Mouse (Mus musculus) liver, embryonic 15.5 days (tissue): Measurements from ENCODE around the gene Phlda1. TPM values are rescaled to one million over a fixed set of nuclear protein-coding genes. Genes with fewer than 3 reads are reported as not detected.
A peak's percentile ranks its signal among the peaks of the same experiment; 100 is the strongest.

ENCODE experiments used
- ATAC-seq: fragments of 200-750 bp; cut with Nextera tagmentation; 2 replicates; pipeline ENCODE4 v1.8.0; 2017; ENCODE audit warnings: moderate number of reproducible peaks, mild to moderate bottlenecking, moderate library complexity; ENCODE audit not compliant: insufficient read depth
- H3K27ac ChIP-seq: fragments of 300-500 bp; sonication (generic); replicated peaks from 2 replicates; pipeline ENCODE4 v1.5.1; 2015; ENCODE audit warnings: mild to moderate bottlenecking, inconsistent platforms
- H3K27me3 ChIP-seq: fragments of 300-500 bp; sonication (generic); 2 replicates; pipeline ENCODE4 v1.6.1; 2015; ENCODE audit warnings: mild to moderate bottlenecking, inconsistent platforms
- H3K36me3 ChIP-seq: fragments of 300-500 bp; sonication (generic); replicated peaks from 2 replicates; pipeline ENCODE4 v1.6.1; 2015; ENCODE audit warnings: moderate library complexity, mild to moderate bottlenecking, inconsistent platforms
- H3K4me1 ChIP-seq: fragments of 300-500 bp; sonication (generic); replicated peaks from 2 replicates; pipeline ENCODE4 v1.6.1; 2015; ENCODE audit warnings: inconsistent platforms
- H3K4me2 ChIP-seq: fragments of 300-500 bp; sonication (generic); 2 replicates; pipeline ENCODE4 v1.6.1; 2015; ENCODE audit warnings: moderate library complexity, mild to moderate bottlenecking, inconsistent platforms
- H3K4me3 ChIP-seq: fragments of 300-500 bp; sonication (generic); replicated peaks from 2 replicates; pipeline ENCODE4 v1.5.1; 2015; ENCODE audit warnings: mild to moderate bottlenecking, inconsistent platforms
- H3K9ac ChIP-seq: fragments of 300-500 bp; sonication (generic); 2 replicates; pipeline ENCODE4 v1.6.1; 2015; ENCODE audit warnings: moderate library complexity, mild to moderate bottlenecking, inconsistent platforms
- H3K9me3 ChIP-seq: fragments of 300-500 bp; sonication (generic); replicated peaks from 2 replicates; pipeline ENCODE4 v1.6.1; 2016; ENCODE audit warnings: inconsistent platforms
- WGBS: fragments of 180-500 bp; shearing (Covaris S2); methylation state at CpG from one replicate; pipeline ENCODE4 v1.1.7; 2015; ENCODE audit warnings: mixed read lengths; ENCODE audit not compliant: insufficient replicate concordance; 5-methylcytosine and 5-hydroxymethylcytosine counted together
- polyA plus RNA-seq: library from polyadenylated mRNA; unstranded; fragments of >200 nt; fragmentation: Nextera tagmentation; extraction: Ambion mirVana; gene quantifications from 2 replicates; pipeline ENCODE4 v1.2.1, GENCODE M21; 2015

Phlda1 gene
- polyA plus RNA-seq, 1 experiment from 2014 or later = 4.2 TPM

DNA sequence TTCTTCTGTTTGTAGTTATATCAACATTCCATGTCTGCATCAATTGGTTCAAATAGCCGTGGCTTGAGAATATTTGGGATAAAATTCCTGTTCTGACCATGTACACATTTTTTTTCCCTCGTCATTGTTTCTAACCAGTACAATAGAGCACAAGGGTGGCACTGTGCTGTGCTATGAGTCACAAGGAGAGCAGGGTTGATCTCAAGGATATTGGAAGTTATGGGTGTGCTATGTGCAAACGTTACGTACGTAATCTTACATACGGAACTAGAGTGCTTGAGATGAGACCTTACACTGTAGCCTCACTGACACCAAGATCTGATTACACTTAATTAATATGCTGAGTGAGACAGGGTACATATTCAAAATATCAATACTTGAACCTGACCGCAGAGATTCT is 21.5 kb downstream of the Phlda1 start:
- Histone ChIP-seq H3K27ac (no peak overlapping the region), H3K4me1 (no peaks in the 10 kb centered on the region), H3K36me3 (no peaks in the 10 kb centered on the region), H3K27me3 (no peaks in the 10 kb centered on the region), H3K4me3 (no peak overlapping the region), H3K9me3 (no peaks in the 10 kb centered on the region), H3K9ac (no peak overlapping the region), H3K4me2 (no peak overlapping the region)
- ATAC-seq = no peak
- 73% methylated on average over 7 of the region's 7 CpGs for WGBS

DNA sequence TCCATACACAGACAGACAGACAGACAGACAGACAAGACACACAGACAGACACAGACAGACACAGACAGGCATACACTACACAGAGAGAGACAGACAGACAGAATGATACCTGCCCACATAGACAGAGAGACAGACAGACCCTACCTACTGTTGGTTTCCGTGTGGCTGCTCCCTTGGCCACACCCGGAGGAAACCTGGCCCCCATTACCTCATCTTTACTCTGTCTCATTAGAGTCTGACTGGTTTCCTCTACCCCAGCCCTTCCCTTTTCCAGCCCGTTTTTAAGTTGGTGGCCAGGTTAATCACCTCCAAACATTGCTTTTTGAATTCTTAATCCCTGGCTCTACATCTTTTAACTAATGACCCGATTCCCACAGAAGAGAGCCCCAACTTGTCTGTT is 22.2 kb downstream of the Phlda1 start:
- H3K27ac ChIP-seq = no peak overlapping the region
- WGBS = 30% methylated on average over 4 of the region's 4 CpGs

DNA sequence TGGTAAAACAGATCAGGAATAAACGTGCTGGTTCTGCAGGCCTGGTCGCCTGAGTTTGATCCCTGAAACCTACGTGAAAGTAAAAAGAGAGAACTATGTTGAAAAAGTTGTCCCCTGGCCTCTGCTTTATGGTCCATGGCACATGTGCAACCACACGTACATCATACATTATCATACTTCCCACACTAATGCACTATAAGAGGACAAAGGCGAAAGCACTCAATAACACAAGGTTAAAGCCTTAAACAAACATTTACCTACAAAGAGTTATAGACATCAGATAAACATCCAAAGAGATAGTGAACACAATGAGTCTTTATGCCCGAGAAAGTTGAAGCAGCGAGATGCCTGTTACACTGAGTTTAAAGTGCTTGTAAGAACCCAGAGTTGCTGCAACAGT is 24.3 kb downstream of the Phlda1 start:
- WGBS = 56% methylated on average over 7 of the region's 7 CpGs
- H3K9ac ChIP-seq = no peak overlapping the region
- ATAC-seq = no peak

More for the DNA sequence above, 22.2 kb downstream of the Phlda1 start:
- Histone ChIP-seq H3K27me3 (no peaks in the 10 kb centered on the region), H3K4me2 (no peak overlapping the region), H3K4me1 (no peaks in the 10 kb centered on the region), H3K9ac (no peak overlapping the region), H3K36me3 (no peaks in the 10 kb centered on the region), H3K4me3 (no peak overlapping the region), H3K9me3 (no peaks in the 10 kb centered on the region)
- no peak for ATAC-seq

DNA sequence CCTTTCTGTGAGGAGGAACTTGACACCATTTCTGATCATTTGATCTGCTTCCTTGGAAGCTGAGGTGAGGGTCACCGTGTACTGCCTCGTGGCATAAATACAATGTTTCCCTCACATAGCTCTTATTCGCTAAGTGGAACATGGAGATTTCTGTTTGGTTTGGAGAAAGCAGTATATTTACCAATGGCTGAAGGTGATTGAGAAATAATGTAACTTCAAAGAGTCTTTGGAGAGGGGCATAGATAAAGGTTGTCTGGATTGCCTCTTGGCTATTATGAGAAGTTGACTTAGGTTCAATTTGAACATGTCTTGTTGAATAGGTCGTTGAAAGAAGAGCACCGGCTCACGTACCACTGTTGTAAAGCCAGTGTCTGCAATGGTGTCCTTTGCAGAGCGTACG is 28.6 kb downstream of the Phlda1 start:
- Histone ChIP-seq H3K9me3 (no peaks in the 10 kb centered on the region), H3K9ac (no peak overlapping the region), H3K4me1 (0 out of 2 replicates have a peak, but pooled peaks cover 2% of the 10 kb centered on the region), H3K4me2 (no peak overlapping the region), H3K27ac (no peak overlapping the region), H3K4me3 (no peak overlapping the region), H3K36me3 (no peaks in the 10 kb centered on the region), H3K27me3 (no peaks in the 10 kb centered on the region)
- 74% methylated on average over 8 of the region's 8 CpGs for WGBS
- no peak for ATAC-seq

More for the DNA sequence above, 24.3 kb downstream of the Phlda1 start:
- no peak overlapping the region for H3K4me2 ChIP-seq
- no peaks in the 10 kb centered on the region for H3K9me3 ChIP-seq
- H3K27ac ChIP-seq = no peak overlapping the region
- no peak overlapping the region for H3K4me3 ChIP-seq
- no peaks in the 10 kb centered on the region for H3K4me1 ChIP-seq
- no peaks in the 10 kb centered on the region for H3K36me3 ChIP-seq
- H3K27me3 ChIP-seq = no peaks in the 10 kb centered on the region

DNA sequence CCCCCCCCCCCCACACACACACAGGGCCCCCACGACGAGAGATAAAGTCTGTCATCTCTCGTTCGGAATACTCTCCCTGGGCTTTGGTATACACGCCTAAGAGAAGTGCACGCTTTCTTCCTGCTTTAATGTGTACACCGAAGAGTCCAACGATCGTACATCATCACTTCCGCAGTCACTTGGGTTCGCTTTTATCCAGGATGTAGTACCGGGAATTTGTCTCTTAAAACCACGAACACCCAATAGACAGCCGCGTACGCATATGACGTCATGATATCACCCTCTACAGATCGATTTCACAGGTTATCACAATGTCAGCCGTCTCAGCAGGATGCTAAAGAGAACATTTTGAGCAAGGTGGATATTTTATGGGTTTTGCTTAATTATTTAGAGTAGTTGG is 31.3 kb downstream of the Phlda1 start:
- Histone ChIP-seq H3K4me2 (no peak overlapping the region), H3K36me3 (no peaks in the 10 kb centered on the region), H3K27me3 (no peaks in the 10 kb centered on the region), H3K9me3 (no peaks in the 10 kb centered on the region), H3K9ac (no peak overlapping the region), H3K4me3 (no peak overlapping the region), H3K27ac (no peak overlapping the region), H3K4me1 (0 out of 2 replicates have a peak, but pooled peaks cover 6% of the 10 kb centered on the region)
- no peak for ATAC-seq
- 77% methylated on average over 19 of the region's 19 CpGs for WGBS

DNA sequence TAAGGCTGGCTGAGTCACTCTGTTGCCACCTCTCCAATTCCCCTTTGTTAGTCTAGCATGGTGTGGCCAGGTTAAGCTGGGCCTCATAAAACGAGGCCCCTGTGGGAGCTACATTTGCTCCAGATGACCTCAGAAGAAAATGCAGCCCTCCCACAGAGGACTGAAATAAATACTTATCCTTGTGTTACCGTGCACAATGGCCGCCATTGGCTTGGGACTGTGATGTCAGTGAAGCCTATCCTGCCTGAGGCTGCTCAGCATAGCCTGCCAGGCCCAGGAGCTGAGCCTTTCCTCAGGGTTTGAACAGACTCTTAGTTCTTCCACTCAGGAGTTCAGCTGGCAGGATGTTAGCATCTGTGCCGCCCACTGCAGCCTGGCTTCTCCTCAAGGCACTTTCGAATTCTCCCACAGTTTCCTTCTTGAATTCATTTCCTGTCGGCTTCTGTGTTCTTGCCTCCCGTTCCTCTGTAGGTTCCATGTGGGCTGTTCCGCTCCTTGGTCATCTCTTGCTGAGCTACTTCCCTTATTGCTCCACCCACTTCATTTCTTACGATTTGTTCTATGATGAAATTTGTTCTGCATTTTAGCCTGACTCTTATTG is 33.7 kb downstream of the Phlda1 start:
- no peaks in the 10 kb centered on the region for H3K27me3 ChIP-seq
- no peaks in the 10 kb centered on the region for H3K36me3 ChIP-seq
- 20% methylated on average over 9 of the region's 9 CpGs for WGBS
- ATAC-seq = peak; percentile 24; the same call in 1 of the 2 replicates
- H3K4me1 ChIP-seq = peaks cover 26% of the 10 kb centered on the region
- no peaks in the 10 kb centered on the region for H3K9me3 ChIP-seq
- peak overlapping the region; percentile 41; the same call in 1 of the 2 replicates for H3K27ac ChIP-seq
- no peak overlapping the region for H3K9ac ChIP-seq
- no peak overlapping the region for H3K4me3 ChIP-seq
- H3K4me2 ChIP-seq = no peak overlapping the region; the same call in 1 of the 2 replicates

DNA sequence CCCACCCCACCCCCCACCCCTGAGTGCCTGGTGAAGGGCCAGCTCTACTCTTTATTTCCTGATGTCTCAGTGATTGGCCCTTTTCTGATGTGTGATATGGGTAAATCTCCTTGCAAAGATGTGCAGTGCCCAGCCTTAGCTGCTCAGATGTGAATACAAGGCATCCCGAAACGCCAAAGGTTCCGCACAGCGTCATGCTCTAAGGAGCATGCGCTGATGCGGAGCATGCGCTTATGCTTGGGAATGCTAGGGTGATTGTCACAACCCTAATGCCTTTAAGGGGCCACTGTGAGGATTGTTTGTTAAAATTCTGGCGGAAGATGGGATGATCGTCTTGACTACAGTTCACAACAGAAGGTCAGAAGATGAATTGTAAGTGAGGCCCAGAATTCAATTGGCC is 34.6 kb downstream of the Phlda1 start:
- H3K27me3 ChIP-seq = no peaks in the 10 kb centered on the region
- H3K4me1 ChIP-seq = peaks cover 34% of the 10 kb centered on the region
- ATAC-seq = no peak
- 89% methylated on average over 9 of the region's 9 CpGs for WGBS
- no peak overlapping the region for H3K4me2 ChIP-seq
- H3K9me3 ChIP-seq = no peaks in the 10 kb centered on the region
- H3K36me3 ChIP-seq = no peaks in the 10 kb centered on the region
- H3K27ac ChIP-seq = no peak overlapping the region
- no peak overlapping the region for H3K9ac ChIP-seq
- H3K4me3 ChIP-seq = no peak overlapping the region

DNA sequence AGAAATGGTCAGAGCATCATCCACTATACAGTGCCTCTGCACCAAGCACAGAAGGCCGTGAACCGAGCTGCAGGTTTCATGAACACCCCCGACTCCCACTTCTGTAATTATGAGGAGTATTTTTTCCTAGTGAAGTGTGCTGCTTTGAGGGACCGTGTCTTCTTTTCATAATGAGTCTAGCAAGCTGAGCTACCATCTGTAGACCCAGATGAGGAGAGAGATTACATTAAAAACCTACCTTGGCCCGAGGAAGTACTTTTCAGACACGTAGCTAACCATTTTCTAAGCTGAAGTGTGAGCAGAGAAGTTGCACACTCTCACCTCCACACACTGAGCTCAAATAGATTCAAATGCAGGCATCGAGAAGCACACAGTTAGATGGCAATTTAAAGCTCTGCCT is 37.0 kb downstream of the Phlda1 start:
- Histone ChIP-seq H3K4me1 (peaks cover 41% of the 10 kb centered on the region), H3K9me3 (no peaks in the 10 kb centered on the region), H3K27ac (no peak overlapping the region), H3K27me3 (no peaks in the 10 kb centered on the region), H3K4me2 (no peak overlapping the region), H3K9ac (no peak overlapping the region), H3K36me3 (no peaks in the 10 kb centered on the region), H3K4me3 (no peak overlapping the region)
- WGBS = 66% methylated on average over 7 of the region's 7 CpGs
- no peak for ATAC-seq

DNA sequence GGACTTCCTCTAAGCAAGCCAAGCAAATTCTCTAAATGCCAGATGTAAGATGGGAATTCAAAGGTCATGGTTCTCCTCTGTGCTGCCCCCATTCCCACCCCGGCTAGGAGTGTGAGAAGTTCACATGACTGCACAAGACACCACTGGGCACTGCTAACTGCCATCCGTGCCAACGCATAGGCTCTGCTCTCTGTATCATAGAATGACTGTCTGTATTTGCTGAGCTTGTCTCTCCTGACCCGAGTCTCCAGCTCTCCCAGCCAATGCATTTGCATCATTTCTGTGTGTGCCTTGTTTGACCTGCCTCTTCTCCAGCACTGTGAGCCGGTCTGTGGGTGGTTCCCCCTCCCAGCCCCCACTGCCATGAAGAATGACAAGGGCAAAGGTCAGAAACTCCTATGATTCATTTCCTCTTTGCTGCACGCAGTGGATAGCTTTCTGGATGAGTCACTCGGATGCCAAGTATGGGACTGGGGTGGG is 37.7 kb downstream of the Phlda1 start:
- Histone ChIP-seq H3K27me3 (no peaks in the 10 kb centered on the region), H3K4me2 (0 out of 2 replicates have a peak overlapping the region, but pooled peaks have one; percentile 6), H3K9ac (no peak overlapping the region), H3K4me3 (no peak overlapping the region), H3K4me1 (peaks cover 41% of the 10 kb centered on the region), H3K36me3 (no peaks in the 10 kb centered on the region), H3K9me3 (no peaks in the 10 kb centered on the region), H3K27ac (no peak overlapping the region; the same call in 1 of the 2 replicates)
- ATAC-seq = peak; percentile 74
- 32% methylated on average over 7 of the region's 7 CpGs for WGBS

DNA sequence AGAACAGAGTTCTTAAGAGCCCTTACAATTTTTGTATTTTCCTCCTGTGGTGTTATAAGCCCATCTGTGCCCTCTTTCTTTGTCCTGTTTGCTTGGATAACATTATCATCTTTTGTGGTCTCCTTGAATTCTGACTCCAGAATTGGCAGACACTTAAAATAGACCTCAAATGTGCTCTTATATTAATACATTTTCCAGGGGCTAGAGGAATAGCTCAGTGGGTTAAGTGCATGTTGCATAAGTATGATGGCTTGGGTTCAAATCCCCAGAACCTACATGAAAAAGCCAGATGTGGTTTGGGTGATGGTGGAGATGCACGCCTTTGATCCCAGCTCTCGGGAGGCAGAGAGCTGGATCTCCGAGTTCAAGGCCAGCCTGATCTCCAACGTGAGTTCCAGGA is 38.2 kb downstream of the Phlda1 start:
- Histone ChIP-seq H3K4me3 (no peak overlapping the region), H3K9ac (no peak overlapping the region), H3K4me1 (peaks cover 41% of the 10 kb centered on the region), H3K36me3 (no peaks in the 10 kb centered on the region), H3K4me2 (no peak overlapping the region), H3K9me3 (no peaks in the 10 kb centered on the region), H3K27me3 (no peaks in the 10 kb centered on the region), H3K27ac (no peak overlapping the region)
- no peak for ATAC-seq
- WGBS = 52% methylated on average over 4 of the region's 4 CpGs

DNA sequence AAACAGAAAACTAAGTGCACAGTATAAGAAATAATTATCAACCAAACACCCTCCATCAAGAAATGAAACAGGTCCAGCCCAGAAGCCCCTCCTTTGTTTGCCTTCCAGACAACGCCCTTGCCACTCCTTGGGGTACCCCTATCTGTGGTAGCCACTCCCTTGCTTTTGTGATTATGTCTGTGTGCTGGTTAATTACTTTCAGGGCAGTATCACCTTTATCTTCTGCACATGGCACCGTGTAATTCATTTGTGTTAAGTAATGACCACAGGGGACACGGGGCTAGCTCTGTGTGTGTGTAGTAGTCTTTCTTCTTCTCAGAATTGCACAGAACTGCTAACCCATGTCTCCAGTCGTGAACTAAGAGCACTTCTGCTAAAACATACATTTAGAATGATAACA is 39.6 kb downstream of the Phlda1 start:
- ATAC-seq = peak; percentile 58; the same call in 1 of the 2 replicates
- H3K27ac ChIP-seq = no peak overlapping the region
- no peaks in the 10 kb centered on the region for H3K27me3 ChIP-seq
- 20% methylated on average over 4 of the region's 4 CpGs for WGBS
- H3K36me3 ChIP-seq = no peaks in the 10 kb centered on the region
- H3K9me3 ChIP-seq = no peaks in the 10 kb centered on the region
- peaks cover 36% of the 10 kb centered on the region for H3K4me1 ChIP-seq
- H3K4me3 ChIP-seq = no peak overlapping the region
- no peak overlapping the region for H3K4me2 ChIP-seq
- H3K9ac ChIP-seq = no peak overlapping the region

DNA sequence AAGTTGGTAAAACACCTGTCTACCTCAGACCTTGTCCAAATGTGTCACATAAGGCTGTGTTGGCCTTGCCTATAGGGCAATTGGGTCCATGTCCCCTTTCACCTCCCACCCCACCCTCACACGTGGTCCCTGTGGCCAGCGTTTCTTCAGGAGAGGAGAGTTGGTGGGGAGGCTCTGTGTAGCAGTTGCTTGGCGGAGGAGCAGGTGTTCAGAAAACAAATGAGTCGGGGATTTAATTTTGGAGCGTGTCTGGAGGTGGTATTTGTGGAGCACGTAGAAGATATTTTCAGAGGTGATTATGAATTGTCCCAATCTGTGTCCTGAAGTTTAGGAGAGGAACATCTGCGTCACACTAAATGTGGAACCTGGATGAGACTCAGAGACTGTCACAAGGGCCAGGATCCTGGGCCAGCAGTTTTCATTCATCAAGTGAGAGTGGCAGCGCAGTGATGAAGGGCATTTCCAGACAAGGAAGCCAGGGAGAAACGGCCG is 41.8 kb downstream of the Phlda1 start:
- Histone ChIP-seq H3K9me3 (no peaks in the 10 kb centered on the region), H3K9ac (no peak overlapping the region), H3K36me3 (no peaks in the 10 kb centered on the region), H3K4me1 (peaks cover 34% of the 10 kb centered on the region), H3K4me3 (no peak overlapping the region), H3K27ac (no peak overlapping the region), H3K27me3 (no peaks in the 10 kb centered on the region), H3K4me2 (no peak overlapping the region)
- 75% methylated on average over 10 of the region's 10 CpGs for WGBS
- ATAC-seq = no peak
